Mouse (Mus musculus): ENCODE measurements around the gene Qrsl1.
"Not testable (repeated sequence)": the region's sequence is repeated elsewhere in the genome, so short reads cannot be mapped to it uniquely, and the experiment has no call there.

Qrsl1 gene

GRCm38 (mm10) chr10:43901578-43902194 is at the start of gene Qrsl1, which contains the start of gene Rtn4ip1:
Gene Qrsl1 (minus strand): TSS chr10:43901745.
Gene Rtn4ip1 (plus strand): TSS chr10:43901807.
- DNase-seq = peak; percentile 93

- no peak for DNase-seq
Observed at GRCm38 (mm10) chr10:43945435-43945834, 43.9 kb upstream of the Qrsl1 start.

GRCm38 (mm10) chr10:43943736-43944135 is 42.2 kb upstream of the Qrsl1 start:
- no peak for DNase-seq

- no peak for DNase-seq
Observed at GRCm38 (mm10) chr10:43939136-43939662, 37.7 kb upstream of the Qrsl1 start.

GRCm38 (mm10) chr10:43928596-43928995 is 27.1 kb upstream of the Qrsl1 start:
- DNase-seq = no peak

- DNase-seq = no peak
Observed at GRCm38 (mm10) chr10:43927736-43928135, 26.2 kb upstream of the Qrsl1 start.

GRCm38 (mm10) chr10:43925776-43926175 is 24.2 kb upstream of the Qrsl1 start:
- DNase-seq = not testable (repeated sequence)

- no peak for DNase-seq
Observed at GRCm38 (mm10) chr10:43923096-43923495, 21.6 kb upstream of the Qrsl1 start.

- DNase-seq = peak; percentile 90
Observed at GRCm38 (mm10) chr10:43918696-43919608, 17.4 kb upstream of the Qrsl1 start.

- DNase-seq = no peak
Observed at GRCm38 (mm10) chr10:43916737-43917136, 15.2 kb upstream of the Qrsl1 start.

- DNase-seq = no peak
Observed at GRCm38 (mm10) chr10:43916181-43916580, 14.6 kb upstream of the Qrsl1 start.

- no peak for DNase-seq
Observed at GRCm38 (mm10) chr10:43912236-43912635, 10.7 kb upstream of the Qrsl1 start.

GRCm38 (mm10) chr10:43910873-43911142 is 9.3 kb upstream of the Qrsl1 start:
- DNase-seq = no peak

- no peak for DNase-seq
Observed at GRCm38 (mm10) chr10:43910032-43910872, 8.7 kb upstream of the Qrsl1 start.

GRCm38 (mm10) chr10:43904569-43904968 is 3.0 kb upstream of the Qrsl1 start:
- no peak for DNase-seq

GRCm38 (mm10) chr10:43900883-43901570 is 518 bp downstream of the Qrsl1 start:
- no peak for DNase-seq

GRCm38 (mm10) chr10:43898276-43898675 is 3.3 kb downstream of the Qrsl1 start:
- DNase-seq = no peak

GRCm38 (mm10) chr10:43896065-43896464 is 5.5 kb downstream of the Qrsl1 start:
- no peak for DNase-seq

GRCm38 (mm10) chr10:43892971-43893370 is 8.6 kb downstream of the Qrsl1 start:
- DNase-seq = no peak

- no peak for DNase-seq
Observed at GRCm38 (mm10) chr10:43888976-43889375, 12.6 kb downstream of the Qrsl1 start.

- DNase-seq = no peak
Observed at GRCm38 (mm10) chr10:43887676-43888075, 13.9 kb downstream of the Qrsl1 start.

GRCm38 (mm10) chr10:43871458-43871857 is 30.1 kb downstream of the Qrsl1 start:
- DNase-seq = no peak

- peak; percentile 25 for DNase-seq
Observed at GRCm38 (mm10) chr10:43870752-43871151, 30.8 kb downstream of the Qrsl1 start.

Data from right cerebral cortex, postnatal 14 days (tissue).